Mouse (Mus musculus) brain, embryonic 18.5 days (tissue): ENCODE data around the gene Rbpj.
A peak's percentile ranks its signal among the peaks of the same experiment; 100 is the strongest.
"Not testable (repeated sequence)": the region's sequence is repeated elsewhere in the genome, so short reads cannot be mapped to it uniquely, and the experiment has no call there.

Source experiments
- DNase-seq: peaks from one replicate; pipeline ENCODE4 v3.0.0-alpha.2; 2012; ENCODE audit warnings: low read depth, low spot score

The Rbpj gene

GRCm38 (mm10) chr5:53550329-53550728, 84.4 kb downstream of the Rbpj start:
- not testable (repeated sequence) for DNase-seq

- DNase-seq = no peak
Observed at GRCm38 (mm10) chr5:53551394-53551793, 85.4 kb downstream of the Rbpj start.

- no peak for DNase-seq
Observed at GRCm38 (mm10) chr5:53551910-53552309, 86.0 kb downstream of the Rbpj start.

GRCm38 (mm10) chr5:53553281-53553680, 87.3 kb downstream of the Rbpj start:
- DNase-seq = no peak

- DNase-seq = no peak
Observed at GRCm38 (mm10) chr5:53554180-53554579, 88.2 kb downstream of the Rbpj start.

- DNase-seq = no peak
Observed at GRCm38 (mm10) chr5:53554926-53555325, 89.0 kb downstream of the Rbpj start.

- DNase-seq = no peak
Observed at GRCm38 (mm10) chr5:53555474-53555873, 89.5 kb downstream of the Rbpj start.

GRCm38 (mm10) chr5:53555929-53556328, 90.0 kb downstream of the Rbpj start:
- no peak for DNase-seq

GRCm38 (mm10) chr5:53557544-53558260, 91.8 kb downstream of the Rbpj start:
- no peak for DNase-seq

- DNase-seq = no peak
Observed at GRCm38 (mm10) chr5:53561160-53561559, 95.2 kb downstream of the Rbpj start.

GRCm38 (mm10) chr5:53564309-53564708, 98.4 kb downstream of the Rbpj start:
- DNase-seq = no peak

- no peak for DNase-seq
Observed at GRCm38 (mm10) chr5:53565213-53565794, 99.4 kb downstream of the Rbpj start.

- no peak for DNase-seq
Observed at GRCm38 (mm10) chr5:53566485-53567083, 100.6 kb downstream of the Rbpj start.

GRCm38 (mm10) chr5:53572496-53572895, 106.5 kb downstream of the Rbpj start:
- no peak for DNase-seq

GRCm38 (mm10) chr5:53574883-53575442, 109.0 kb downstream of the Rbpj start:
- DNase-seq = no peak

- no peak for DNase-seq
Observed at GRCm38 (mm10) chr5:53577272-53577889, 111.4 kb downstream of the Rbpj start.

- DNase-seq = no peak
Observed at GRCm38 (mm10) chr5:53584069-53584767, 118.3 kb downstream of the Rbpj start.

- DNase-seq = no peak
Observed at GRCm38 (mm10) chr5:53588421-53589171, 122.6 kb downstream of the Rbpj start.

- DNase-seq = peak; percentile 95
Observed at GRCm38 (mm10) chr5:53589172-53589960, 123.4 kb downstream of the Rbpj start.

- peak; percentile 97 for DNase-seq
Observed at GRCm38 (mm10) chr5:53590179-53590765, 124.3 kb downstream of the Rbpj start.
